Mouse (Mus musculus): ENCODE data around the gene Odf3l1. TPM values are rescaled to one million over a fixed set of nuclear protein-coding genes. Genes with fewer than 3 reads are reported as not detected.

The Odf3l1 gene
- polyA plus RNA-seq, 1 experiment from 2014 or later, result 1.3 TPM

DNA sequence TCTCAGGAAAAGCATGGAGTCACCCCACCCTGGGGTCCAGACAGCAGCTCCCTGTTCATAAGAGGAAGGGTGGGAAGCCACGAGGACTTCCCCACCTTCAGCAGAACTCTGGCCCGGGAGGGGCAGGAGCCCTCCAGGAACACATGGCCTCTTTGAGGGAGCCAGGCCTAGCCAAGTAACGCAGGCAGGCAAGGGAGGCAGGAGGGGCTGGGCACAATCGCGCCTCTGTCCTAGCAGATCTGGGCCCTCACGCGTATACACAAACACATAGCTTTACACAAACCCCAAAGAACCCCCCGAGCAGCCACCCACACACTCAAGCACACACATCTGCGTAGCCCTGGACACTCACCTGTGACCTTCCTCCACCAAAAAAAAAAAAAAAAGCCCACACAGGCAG is 16.3 kb upstream of the Odf3l1 start:
- Histone ChIP-seq H3K9ac (peak overlapping the region; percentile 23; the same call in 1 of the 2 replicates), H3K9me3 (no peaks in the 10 kb centered on the region), H3K4me2 (replicated peaks) (no peak overlapping the region), H3K27me3 (replicated peaks) (no peaks in the 10 kb centered on the region), H3K4me3 (replicated peaks) (no peak overlapping the region), H3K36me3 (0 out of 2 replicates have a peak, but pooled peaks cover 10% of the 10 kb centered on the region), H3K4me1 (replicated peaks) (peaks cover 49% of the 10 kb centered on the region), H3K27ac (no peak overlapping the region)
- 33% methylated on average over 9 of the region's 9 CpGs for WGBS
- ATAC-seq, result no peak

DNA sequence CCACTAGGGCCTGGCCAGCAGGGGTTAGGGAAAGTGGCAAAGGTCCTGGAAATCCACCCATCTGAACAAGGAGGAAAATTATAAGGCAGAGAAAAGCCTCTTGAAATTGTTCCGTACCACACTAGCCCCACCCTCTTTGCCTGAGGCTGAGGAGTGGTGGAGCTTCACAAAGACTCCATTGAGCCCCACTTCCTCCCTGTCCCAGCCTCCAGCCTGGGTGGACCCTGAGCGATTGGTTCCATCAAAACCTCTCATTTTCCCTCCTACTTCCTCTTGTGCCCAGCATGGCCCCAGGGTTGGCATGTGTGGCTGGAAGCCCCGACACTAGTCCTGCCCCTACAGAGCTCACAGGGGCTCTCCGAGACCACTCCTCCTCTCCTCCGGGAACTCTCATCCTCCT is 12.8 kb upstream of the Odf3l1 start:
- Histone ChIP-seq H3K4me3 (replicated peaks) (no peak overlapping the region), H3K9ac (no peak overlapping the region; the same call in 1 of the 2 replicates), H3K36me3 (no peaks in the 10 kb centered on the region), H3K27me3 (replicated peaks) (no peaks in the 10 kb centered on the region), H3K4me1 (replicated peaks) (peaks cover 48% of the 10 kb centered on the region), H3K9me3 (no peaks in the 10 kb centered on the region), H3K4me2 (replicated peaks) (no peak overlapping the region), H3K27ac (peak overlapping the region; percentile 67; the same call in 1 of the 2 replicates)
- WGBS, result 81% methylated on average over 5 of the region's 5 CpGs
- peak; percentile 9; the same call in 1 of the 2 replicates for ATAC-seq

DNA sequence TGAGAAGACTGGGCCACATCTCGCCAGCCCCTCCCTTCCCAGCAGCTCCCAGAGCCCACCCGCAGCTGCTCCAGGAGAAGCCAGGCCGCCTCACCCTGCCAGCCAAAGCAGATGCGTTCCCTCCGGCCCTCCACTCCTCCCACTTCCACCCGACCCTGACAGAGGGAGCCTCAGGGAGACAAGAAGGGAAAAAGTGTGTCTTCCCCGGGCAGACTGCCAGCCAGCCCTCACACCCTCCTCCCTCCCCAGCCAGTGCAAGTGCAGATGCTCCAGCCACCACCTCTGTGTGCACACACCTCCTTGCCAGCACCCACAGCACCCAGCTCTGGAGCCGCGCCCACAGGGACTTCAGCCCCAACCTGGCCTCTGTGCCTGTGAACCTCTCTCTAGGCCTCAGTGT is 12.3 kb upstream of the Odf3l1 start:
- ATAC-seq, result peak; percentile 75

DNA sequence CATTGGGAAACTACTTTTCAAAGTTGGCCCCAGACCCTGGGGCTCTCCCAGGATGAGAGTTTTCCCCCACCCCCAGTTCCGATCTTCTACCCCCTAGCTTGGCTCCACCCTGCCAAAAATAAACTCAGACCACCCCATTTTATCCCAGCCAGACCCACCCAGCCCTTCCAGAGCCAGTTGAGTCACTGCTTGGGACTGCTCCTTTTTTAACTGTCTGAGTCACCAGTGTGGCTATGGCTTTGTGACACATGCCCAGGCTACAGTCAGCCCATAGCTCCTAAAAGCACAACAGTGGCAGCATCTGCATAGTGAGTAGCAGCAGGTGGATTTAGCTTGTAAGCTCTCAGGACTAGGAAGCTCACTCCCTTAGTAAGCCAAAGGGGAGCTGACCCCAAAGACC is 8.6 kb upstream of the Odf3l1 start:
- ATAC-seq, result no peak
- Histone ChIP-seq H3K4me1 (replicated peaks) (peaks cover 69% of the 10 kb centered on the region), H3K4me2 (replicated peaks) (no peak overlapping the region), H3K9ac (no peak overlapping the region; the same call in 1 of the 2 replicates), H3K4me3 (replicated peaks) (no peak overlapping the region), H3K27me3 (replicated peaks) (no peaks in the 10 kb centered on the region), H3K9me3 (no peaks in the 10 kb centered on the region), H3K27ac (peak overlapping the region; percentile 64; the same call in 1 of the 2 replicates), H3K36me3 (no peaks in the 10 kb centered on the region)
- WGBS, result 66% methylated on average over 1 of the region's 1 CpGs

More for the DNA sequence above, 12.3 kb upstream of the Odf3l1 start:
- H3K4me2 ChIP-seq (replicated peaks), result peak overlapping the region; percentile 24; the same call in 1 of the 2 replicates
- H3K4me3 ChIP-seq (replicated peaks), result no peak overlapping the region
- no peaks in the 10 kb centered on the region for H3K27me3 ChIP-seq (replicated peaks)
- 39% methylated on average over 9 of the region's 9 CpGs for WGBS
- peaks cover 48% of the 10 kb centered on the region for H3K4me1 ChIP-seq (replicated peaks)
- H3K9ac ChIP-seq, result no peak overlapping the region; the same call in 1 of the 2 replicates
- no peaks in the 10 kb centered on the region for H3K36me3 ChIP-seq
- H3K9me3 ChIP-seq, result no peaks in the 10 kb centered on the region
- H3K27ac ChIP-seq, result peak overlapping the region; percentile 67

DNA sequence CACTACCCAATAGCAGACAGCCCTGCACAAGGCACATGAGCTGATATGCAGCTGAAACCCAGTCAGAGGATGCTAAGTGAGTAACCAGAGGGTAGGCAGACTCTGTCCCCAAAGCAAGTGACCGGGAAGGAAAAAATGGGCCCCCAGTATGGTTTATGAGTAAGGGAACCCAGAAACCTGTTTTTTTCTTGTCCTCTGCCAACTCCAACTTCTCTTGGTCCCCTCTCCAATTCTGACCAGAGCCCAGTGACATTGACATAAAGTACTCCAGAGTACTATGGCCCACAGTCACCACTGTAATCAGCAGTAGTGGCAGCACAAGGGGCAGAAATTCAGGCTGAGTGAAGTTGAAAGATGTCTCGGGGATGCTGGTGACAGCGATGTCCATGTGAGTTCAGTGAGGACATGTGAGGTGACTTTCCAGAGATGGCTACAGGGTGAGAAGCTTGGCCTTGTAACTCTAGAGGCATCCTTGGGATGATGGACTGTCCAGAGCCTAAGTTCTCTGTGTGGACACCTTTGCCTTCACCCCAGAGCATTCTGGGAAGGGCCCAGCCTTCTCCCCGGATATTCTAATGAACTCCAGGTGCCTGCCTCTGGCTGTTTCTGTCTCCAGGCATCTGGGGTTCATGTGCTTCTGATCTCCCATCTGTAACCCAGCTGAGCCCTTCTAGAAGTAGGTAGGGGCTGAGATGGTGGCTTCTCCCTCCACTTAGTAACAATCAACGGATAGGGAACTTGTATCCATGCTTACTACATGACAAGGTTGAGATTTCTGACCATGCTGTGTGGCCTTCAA is 7.8 kb upstream of the Odf3l1 start:
- no peak for ATAC-seq
- H3K4me1 ChIP-seq (replicated peaks), result peaks cover 73% of the 10 kb centered on the region
- H3K27me3 ChIP-seq (replicated peaks), result no peaks in the 10 kb centered on the region
- H3K4me2 ChIP-seq (replicated peaks), result no peak overlapping the region
- no peak overlapping the region for H3K9ac ChIP-seq
- H3K27ac ChIP-seq, result no peak overlapping the region; the same call in 1 of the 2 replicates
- H3K36me3 ChIP-seq, result no peaks in the 10 kb centered on the region
- H3K4me3 ChIP-seq (replicated peaks), result no peak overlapping the region
- H3K9me3 ChIP-seq, result no peaks in the 10 kb centered on the region
- 79% methylated on average over 5 of the region's 5 CpGs for WGBS

DNA sequence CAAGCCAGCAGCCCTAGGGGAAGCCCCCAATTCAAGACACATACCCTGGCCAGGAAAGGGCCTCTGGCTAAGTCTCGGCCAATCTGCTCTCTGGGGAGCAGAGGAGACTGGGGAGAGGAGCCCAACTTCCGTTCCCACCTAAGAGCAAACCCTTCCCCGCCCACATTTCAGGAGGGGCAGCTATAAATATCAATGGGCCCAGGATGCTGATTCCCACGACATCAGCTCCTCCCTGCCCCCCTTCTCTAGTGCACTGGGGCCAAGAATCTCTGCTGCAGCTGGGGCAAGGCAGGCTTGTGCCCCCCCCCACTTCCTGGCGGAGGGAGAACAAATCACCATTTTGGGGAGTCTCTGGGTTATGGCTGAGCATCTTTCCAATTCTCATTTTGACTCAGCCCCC is 6.7 kb upstream of the Odf3l1 start:
- 30% methylated on average over 5 of the region's 5 CpGs for WGBS
- Histone ChIP-seq H3K9ac (no peak overlapping the region), H3K4me1 (replicated peaks) (peaks cover 68% of the 10 kb centered on the region), H3K27me3 (replicated peaks) (no peaks in the 10 kb centered on the region), H3K36me3 (no peaks in the 10 kb centered on the region), H3K4me2 (replicated peaks) (peak overlapping the region; percentile 15; the same call in 1 of the 2 replicates), H3K4me3 (replicated peaks) (no peak overlapping the region), H3K27ac (peak overlapping the region; percentile 52), H3K9me3 (no peaks in the 10 kb centered on the region)
- peak; percentile 48 for ATAC-seq

DNA sequence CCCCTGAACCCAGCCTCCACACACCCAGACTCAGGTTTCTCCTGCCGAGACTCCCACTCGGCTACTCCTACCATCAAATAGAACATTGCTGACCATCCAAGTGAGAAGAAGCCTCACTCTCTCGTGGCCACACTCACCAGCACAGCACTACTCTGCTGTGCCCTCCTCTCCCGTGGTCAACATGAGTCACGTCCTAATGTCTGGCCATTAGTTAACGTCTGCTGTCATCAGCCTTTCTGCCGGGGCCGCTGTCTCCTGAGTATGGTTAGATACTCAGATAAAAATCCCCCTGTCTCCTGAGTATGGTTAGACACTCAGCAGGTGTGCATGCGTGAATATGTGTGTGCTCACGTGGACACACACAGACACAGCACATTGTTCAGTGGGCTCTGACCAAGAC is 6.3 kb upstream of the Odf3l1 start:
- Histone ChIP-seq H3K36me3 (no peaks in the 10 kb centered on the region), H3K9me3 (no peaks in the 10 kb centered on the region), H3K27ac (peak overlapping the region; percentile 52), H3K4me3 (replicated peaks) (no peak overlapping the region), H3K4me1 (replicated peaks) (peaks cover 67% of the 10 kb centered on the region), H3K9ac (no peak overlapping the region), H3K4me2 (replicated peaks) (peak overlapping the region; percentile 15; the same call in 1 of the 2 replicates), H3K27me3 (replicated peaks) (no peaks in the 10 kb centered on the region)
- no peak for ATAC-seq
- WGBS, result 51% methylated on average over 10 of the region's 10 CpGs

DNA sequence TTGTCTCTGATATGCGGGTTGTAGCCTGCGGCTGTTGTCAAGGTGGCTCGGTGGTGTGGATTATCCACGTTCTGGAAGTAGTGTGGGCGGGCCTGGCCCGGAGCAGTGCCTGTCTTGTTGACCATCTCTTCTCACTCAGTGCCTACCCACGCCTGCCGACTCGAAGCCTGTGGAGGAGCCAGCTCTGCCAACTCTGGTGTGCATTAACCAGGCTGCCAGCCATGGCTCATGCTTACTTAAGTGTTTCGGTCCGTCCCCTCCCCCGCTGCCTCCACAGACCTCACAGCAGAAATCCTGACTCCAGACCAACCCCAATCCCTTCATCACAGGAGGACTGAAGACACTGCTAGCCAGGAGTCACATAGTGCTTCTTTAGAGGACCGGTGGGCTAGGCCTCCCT is 5.1 kb upstream of the Odf3l1 start:
- Histone ChIP-seq H3K27ac (no peak overlapping the region), H3K9me3 (no peaks in the 10 kb centered on the region), H3K36me3 (no peaks in the 10 kb centered on the region), H3K4me3 (replicated peaks) (no peak overlapping the region), H3K9ac (no peak overlapping the region), H3K4me2 (replicated peaks) (no peak overlapping the region), H3K4me1 (replicated peaks) (peaks cover 72% of the 10 kb centered on the region), H3K27me3 (replicated peaks) (no peaks in the 10 kb centered on the region)
- WGBS, result 70% methylated on average over 13 of the region's 13 CpGs
- ATAC-seq, result no peak

DNA sequence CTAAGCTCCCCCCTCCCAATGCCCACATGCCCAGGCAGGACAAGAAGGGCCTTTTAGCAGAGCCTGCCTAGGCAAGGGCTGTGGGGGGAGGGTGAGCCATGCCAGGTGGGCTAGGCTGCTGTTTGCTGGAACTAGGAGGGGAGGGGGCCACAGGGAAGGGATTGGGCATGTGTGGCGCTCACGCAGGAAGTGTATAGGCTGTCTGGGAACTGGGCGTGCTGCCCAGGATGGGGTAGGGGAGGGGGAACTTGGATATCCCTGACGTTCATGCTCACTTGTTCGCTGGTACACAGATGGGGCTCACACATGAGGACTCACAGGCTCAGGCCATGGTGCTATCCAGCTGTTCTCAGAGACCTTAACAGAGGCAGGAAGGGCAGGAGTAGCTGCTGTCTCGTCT is 3.8 kb upstream of the Odf3l1 start:
- Histone ChIP-seq H3K27me3 (replicated peaks) (no peaks in the 10 kb centered on the region), H3K4me2 (replicated peaks) (peak overlapping the region; percentile 75), H3K4me1 (replicated peaks) (peaks cover 73% of the 10 kb centered on the region), H3K36me3 (no peaks in the 10 kb centered on the region), H3K9me3 (no peaks in the 10 kb centered on the region), H3K9ac (0 out of 2 replicates have a peak overlapping the region, but pooled peaks have one; percentile 9), H3K4me3 (replicated peaks) (0 out of 2 replicates have a peak overlapping the region, but pooled peaks have one; percentile 10), H3K27ac (peak overlapping the region; percentile 81)
- ATAC-seq, result peak; percentile 75
- 37% methylated on average over 6 of the region's 6 CpGs for WGBS

DNA sequence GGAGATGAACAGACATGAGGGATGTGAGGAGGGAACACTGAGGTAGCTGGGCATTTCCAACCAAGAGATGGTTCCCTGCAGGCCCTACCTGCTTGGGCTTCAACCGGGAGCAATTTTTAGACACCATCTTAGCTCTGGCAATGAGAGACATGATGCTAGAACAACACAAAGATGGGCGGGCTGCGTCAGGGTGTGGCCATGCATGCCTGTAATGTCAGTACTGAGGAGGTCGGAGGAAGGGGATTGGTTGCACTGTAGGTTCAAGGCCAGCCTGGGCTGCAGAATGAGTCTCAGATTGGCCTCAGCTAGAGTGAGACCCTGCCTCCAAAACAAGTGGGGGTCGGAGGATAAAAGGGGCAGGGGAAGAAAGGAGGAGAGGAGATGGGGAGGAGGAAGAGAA is 2.0 kb upstream of the Odf3l1 start:
- no peak for ATAC-seq
- Histone ChIP-seq H3K27ac (no peak overlapping the region), H3K9me3 (no peaks in the 10 kb centered on the region), H3K27me3 (replicated peaks) (no peaks in the 10 kb centered on the region), H3K36me3 (no peaks in the 10 kb centered on the region), H3K9ac (peak overlapping the region; percentile 64), H3K4me2 (replicated peaks) (peak overlapping the region; percentile 75), H3K4me1 (replicated peaks) (peaks cover 69% of the 10 kb centered on the region), H3K4me3 (replicated peaks) (peak overlapping the region; percentile 52)
- 74% methylated on average over 5 of the region's 5 CpGs for WGBS

DNA sequence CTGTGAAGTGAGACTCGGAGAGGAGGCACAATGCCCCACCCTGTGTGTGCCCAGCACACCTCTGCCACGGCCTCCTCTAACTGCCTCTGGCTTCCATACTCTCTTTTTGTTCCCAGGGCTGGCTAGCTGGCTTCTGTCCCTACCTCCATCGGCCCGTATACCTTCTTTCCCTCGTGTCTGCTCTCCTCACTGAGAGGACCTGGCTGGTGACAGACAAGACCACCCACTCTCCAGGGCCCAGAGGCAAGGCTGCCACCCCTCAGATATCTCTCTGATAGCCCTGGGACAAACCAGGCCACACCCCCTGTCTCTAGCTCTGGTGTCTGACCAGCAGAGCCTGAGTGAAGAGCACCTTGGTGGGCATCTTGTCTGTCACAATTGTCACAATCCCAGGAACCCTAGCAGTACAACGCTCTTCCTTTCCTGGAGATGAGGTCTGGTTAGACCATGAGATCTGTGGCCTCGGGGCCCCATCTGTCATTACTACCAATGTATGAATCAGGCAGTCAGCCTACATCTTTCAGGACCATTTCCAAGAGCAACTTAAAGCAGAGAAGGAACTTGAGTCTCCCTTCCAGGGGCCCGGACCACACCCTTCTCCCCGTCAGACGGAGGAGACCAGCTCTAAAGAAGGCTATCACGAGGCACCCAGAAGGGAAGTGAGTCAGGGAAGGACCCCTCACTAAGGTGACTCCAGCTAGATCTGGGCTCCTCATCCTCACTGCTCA is 1.4 kb upstream of the Odf3l1 start:
- Histone ChIP-seq H3K4me1 (replicated peaks) (peaks cover 66% of the 10 kb centered on the region), H3K9ac (peak overlapping the region; percentile 64), H3K4me2 (replicated peaks) (peak overlapping the region; percentile 75), H3K27me3 (replicated peaks) (no peaks in the 10 kb centered on the region), H3K4me3 (replicated peaks) (peak overlapping the region; percentile 52), H3K36me3 (no peaks in the 10 kb centered on the region), H3K9me3 (no peaks in the 10 kb centered on the region), H3K27ac (peak overlapping the region; percentile 81; the same call in 1 of the 2 replicates)
- WGBS, result 47% methylated on average over 11 of the region's 11 CpGs
- ATAC-seq, result no peak

DNA sequence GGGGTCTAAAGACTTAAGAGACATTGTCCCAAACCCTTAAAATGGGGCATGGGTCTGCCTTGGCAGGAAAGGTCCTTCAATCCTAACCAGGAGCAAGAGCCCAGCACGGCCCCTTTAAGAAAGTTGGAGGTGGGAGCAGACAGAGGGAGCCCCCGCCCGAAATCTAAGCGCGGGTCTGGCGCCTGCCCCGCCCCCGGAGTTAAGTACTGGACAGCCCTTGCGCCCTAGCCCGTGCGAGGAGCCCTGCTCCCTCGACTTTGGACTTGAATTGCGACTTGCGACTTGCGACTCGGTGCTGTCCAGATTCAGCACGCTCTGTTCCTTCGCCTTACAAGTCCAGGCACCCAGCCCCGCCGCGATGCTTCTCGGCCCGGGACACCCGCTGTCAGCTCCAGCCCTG is 353 bp upstream of the Odf3l1 start, which contains the start of gene Cspg4:
Gene Cspg4, plus strand, starts transcription at position 202 of the 400 bp plus-strand sequence.
- peak within 1 kb of the TSS; percentile 64 for H3K9ac ChIP-seq
- peak within 1 kb of the TSS; percentile 75 for H3K4me2 ChIP-seq (replicated peaks)
- WGBS, result 2% methylated on average over 24 of the region's 24 CpGs
- peaks cover 65% of the 10 kb centered on the region for H3K4me1 ChIP-seq (replicated peaks)
- no peaks in the 10 kb centered on the region for H3K27me3 ChIP-seq (replicated peaks)
- H3K9me3 ChIP-seq, result no peaks in the 10 kb centered on the region
- H3K27ac ChIP-seq, result peak within 1 kb of the TSS; percentile 81
- peak; percentile 73 for ATAC-seq
- peak within 1 kb of the TSS; percentile 52 for H3K4me3 ChIP-seq (replicated peaks)
- H3K36me3 ChIP-seq, result no peaks in the 10 kb centered on the region
